Mouse (Mus musculus) midbrain, embryonic 16.5 days (tissue): ENCODE results near the gene Ccnd2. TPM values are rescaled to one million over a fixed set of nuclear protein-coding genes. Genes with fewer than 3 reads are reported as not detected.

Source experiments
- ATAC-seq: fragments of 200-750 bp; cut with Nextera tagmentation; 2 replicates; pipeline ENCODE4 v1.8.0; 2017; ENCODE audit warnings: moderate TSS enrichment
- H3K27ac ChIP-seq: fragments of 300-500 bp; sonication (generic); 2 replicates; pipeline ENCODE4 v1.5.1; 2014; ENCODE audit warnings: mild to moderate bottlenecking, low read length, mixed read lengths
- H3K27me3 ChIP-seq: fragments of 300-500 bp; sonication (generic); 2 replicates; pipeline ENCODE4 v1.6.1; 2014; ENCODE audit warnings: low read depth, low read length, mixed read lengths; ENCODE audit not compliant: control insufficient read depth, insufficient read depth
- H3K36me3 ChIP-seq: fragments of 300-500 bp; sonication (generic); 2 replicates; pipeline ENCODE4 v1.6.1; 2014; ENCODE audit warnings: mild to moderate bottlenecking, low read length, moderate library complexity, mixed read lengths; ENCODE audit not compliant: control insufficient read depth, insufficient read depth
- H3K4me1 ChIP-seq: fragments of 300-500 bp; sonication (generic); 2 replicates; pipeline ENCODE4 v1.6.1; 2014; ENCODE audit warnings: mild to moderate bottlenecking, low read length, mixed read lengths; ENCODE audit not compliant: control insufficient read depth, insufficient read depth
- H3K4me2 ChIP-seq: fragments of 300-500 bp; sonication (generic); 2 replicates; pipeline ENCODE4 v1.6.1; 2014; ENCODE audit warnings: mild to moderate bottlenecking, low read length, mixed read lengths
- H3K4me3 ChIP-seq: fragments of 300-500 bp; sonication (generic); 2 replicates; pipeline ENCODE4 v1.5.1; 2014; ENCODE audit warnings: low read depth, mild to moderate bottlenecking, low read length, moderate library complexity, mixed read lengths
- H3K9ac ChIP-seq: fragments of 300-500 bp; sonication (generic); 2 replicates; pipeline ENCODE4 v1.6.1; 2014; ENCODE audit warnings: low read depth, low read length, mixed read lengths
- H3K9me3 ChIP-seq: fragments of 300-500 bp; sonication (generic); replicated peaks from 2 replicates; pipeline ENCODE4 v1.6.1; 2014; ENCODE audit warnings: mild to moderate bottlenecking, low read length, mixed read lengths; ENCODE audit not compliant: control insufficient read depth, poor library complexity, severe bottlenecking
- WGBS: fragments of 180-500 bp; shearing (Covaris S2); extraction: QIAGEN DNeasy Blood & Tissue Kit; methylation state at CpG from one replicate; pipeline ENCODE4 v1.1.7; 2014; 5-methylcytosine and 5-hydroxymethylcytosine counted together
- polyA plus RNA-seq: library from polyadenylated mRNA; unstranded; fragments of >200 nt; fragmentation: Nextera tagmentation; extraction: Ambion mirVana; gene quantifications from 2 replicates; pipeline ENCODE4 v1.2.1, GENCODE M21; 2015

The Ccnd2 gene
- polyA plus RNA-seq, 1 experiment from 2014 or later: 245 TPM

GRCm38 (mm10) chr6:127162842-127163241, 10.8 kb upstream of the Ccnd2 start:
- Histone ChIP-seq H3K27me3 (no peaks in the 10 kb centered on the region; the same call in 1 of the 2 replicates), H3K36me3 (no peaks in the 10 kb centered on the region), H3K4me2 (no peak overlapping the region), H3K4me3 (no peak overlapping the region), H3K9me3 (no peaks in the 10 kb centered on the region), H3K27ac (no peak overlapping the region), H3K9ac (no peak overlapping the region), H3K4me1 (no peaks in the 10 kb centered on the region)
- ATAC-seq: no peak
- WGBS: 75% methylated on average over 6 of the region's 6 CpGs

- Histone ChIP-seq H3K4me2 (no peak overlapping the region), H3K27me3 (peaks cover 23% of the 10 kb centered on the region), H3K4me3 (no peak overlapping the region), H3K36me3 (no peaks in the 10 kb centered on the region), H3K9ac (no peak overlapping the region), H3K27ac (no peak overlapping the region), H3K4me1 (peaks cover 26% of the 10 kb centered on the region), H3K9me3 (no peaks in the 10 kb centered on the region)
- 36% methylated on average over 1 of the region's 1 CpGs for WGBS
- no peak for ATAC-seq
Observed at GRCm38 (mm10) chr6:127157321-127157720, 5.3 kb upstream of the Ccnd2 start.

- WGBS: 1% methylated on average over 15 of the region's 15 CpGs
- Histone ChIP-seq H3K9me3 (no peaks in the 10 kb centered on the region), H3K9ac (no peak overlapping the region), H3K27ac (no peak overlapping the region), H3K4me2 (peak overlapping the region; percentile 55), H3K4me3 (peak overlapping the region; percentile 34; the same call in 1 of the 2 replicates), H3K36me3 (no peaks in the 10 kb centered on the region), H3K27me3 (peaks cover 23% of the 10 kb centered on the region), H3K4me1 (peaks cover 45% of the 10 kb centered on the region)
- ATAC-seq: no peak
Observed at GRCm38 (mm10) chr6:127155468-127155867, 3.5 kb upstream of the Ccnd2 start.

- Histone ChIP-seq H3K9me3 (no peaks in the 10 kb centered on the region), H3K4me3 (peak overlapping the region; percentile 34), H3K36me3 (no peaks in the 10 kb centered on the region), H3K27me3 (peaks cover 23% of the 10 kb centered on the region), H3K9ac (no peak overlapping the region), H3K4me1 (peaks cover 51% of the 10 kb centered on the region), H3K4me2 (peak overlapping the region; percentile 55), H3K27ac (no peak overlapping the region)
- WGBS: under 1% methylated on average over 33 of the region's 34 CpGs
- ATAC-seq: no peak
Observed at GRCm38 (mm10) chr6:127154708-127155268, 2.8 kb upstream of the Ccnd2 start.

- ATAC-seq: no peak
- H3K27ac ChIP-seq: no peak overlapping the region
Observed at GRCm38 (mm10) chr6:127153972-127154707, 2.1 kb upstream of the Ccnd2 start.

GRCm38 (mm10) chr6:127153296-127153800, 1.4 kb upstream of the Ccnd2 start:
- H3K36me3 ChIP-seq: no peaks in the 10 kb centered on the region
- no peaks in the 10 kb centered on the region for H3K9me3 ChIP-seq
- H3K4me2 ChIP-seq: peak overlapping the region; percentile 72
- H3K9ac ChIP-seq: no peak overlapping the region
- H3K27ac ChIP-seq: no peak overlapping the region
- H3K4me1 ChIP-seq: peaks cover 62% of the 10 kb centered on the region
- ATAC-seq: no peak
- peaks cover 26% of the 10 kb centered on the region for H3K27me3 ChIP-seq
- peak overlapping the region; percentile 46 for H3K4me3 ChIP-seq
- WGBS: 1% methylated on average over 28 of the region's 28 CpGs

More at GRCm38 (mm10) chr6:127153972-127154707, 2.1 kb upstream of the Ccnd2 start:
- Histone ChIP-seq H3K4me1 (peaks cover 56% of the 10 kb centered on the region), H3K27me3 (peaks cover 23% of the 10 kb centered on the region), H3K4me3 (peak overlapping the region; percentile 34; the same call in 1 of the 2 replicates), H3K4me2 (peak overlapping the region; percentile 72), H3K9me3 (no peaks in the 10 kb centered on the region), H3K9ac (no peak overlapping the region), H3K36me3 (no peaks in the 10 kb centered on the region)
- under 1% methylated on average over 30 of the region's 30 CpGs for WGBS

- peaks cover 24% of the 10 kb centered on the region for H3K27me3 ChIP-seq
- H3K4me3 ChIP-seq: peak overlapping the region; percentile 46
- peak overlapping the region; percentile 44 for H3K27ac ChIP-seq
- H3K4me1 ChIP-seq: peaks cover 62% of the 10 kb centered on the region
- H3K9ac ChIP-seq: peak overlapping the region; percentile 59
- H3K9me3 ChIP-seq: no peaks in the 10 kb centered on the region
- H3K36me3 ChIP-seq: no peaks in the 10 kb centered on the region
- under 1% methylated on average over 29 of the region's 29 CpGs for WGBS
- H3K4me2 ChIP-seq: peak overlapping the region; percentile 72
- peak; percentile 6 for ATAC-seq
Observed at GRCm38 (mm10) chr6:127151565-127152105, 358 bp downstream of the Ccnd2 start.

- peak overlapping the region; percentile 44 for H3K27ac ChIP-seq
- no peaks in the 10 kb centered on the region for H3K9me3 ChIP-seq
- peaks cover 23% of the 10 kb centered on the region for H3K27me3 ChIP-seq
- H3K9ac ChIP-seq: peak overlapping the region; percentile 59
- 1% methylated on average over 29 of the region's 34 CpGs for WGBS
- H3K4me3 ChIP-seq: peak overlapping the region; percentile 46
- no peaks in the 10 kb centered on the region for H3K36me3 ChIP-seq
- peak overlapping the region; percentile 72 for H3K4me2 ChIP-seq
- ATAC-seq: peak; percentile 2; the same call in 1 of the 2 replicates
- peaks cover 62% of the 10 kb centered on the region for H3K4me1 ChIP-seq
Observed at GRCm38 (mm10) chr6:127150663-127151564, 1.1 kb downstream of the Ccnd2 start.
